Mouse (Mus musculus) lung, adult 2 months (tissue): ENCODE measurements at regions not wholly inside any gene's neighbourhood (a gene's known extent, or its start where the extent isn't known, plus 50 kb on each side); places are given as distances from the start of the nearest gene placed in this dataset.

Experiments
- CTCF ChIP-seq: fragments of 200-500 bp; IDR thresholded peaks from 2 replicates; pipeline ENCODE4 v1.5.1; 2011; ENCODE audit warnings: mild to moderate bottlenecking, low read length, control low read depth; ENCODE audit not compliant: insufficient read depth
- POLR2A ChIP-seq: fragments of 200-500 bp; IDR thresholded peaks from 2 replicates; pipeline ENCODE4 v1.6.1; 2011; ENCODE audit warnings: low read depth, mild to moderate bottlenecking, control low read depth, low read length, borderline replicate concordance; ENCODE audit errors: extremely low read depth

DNA sequence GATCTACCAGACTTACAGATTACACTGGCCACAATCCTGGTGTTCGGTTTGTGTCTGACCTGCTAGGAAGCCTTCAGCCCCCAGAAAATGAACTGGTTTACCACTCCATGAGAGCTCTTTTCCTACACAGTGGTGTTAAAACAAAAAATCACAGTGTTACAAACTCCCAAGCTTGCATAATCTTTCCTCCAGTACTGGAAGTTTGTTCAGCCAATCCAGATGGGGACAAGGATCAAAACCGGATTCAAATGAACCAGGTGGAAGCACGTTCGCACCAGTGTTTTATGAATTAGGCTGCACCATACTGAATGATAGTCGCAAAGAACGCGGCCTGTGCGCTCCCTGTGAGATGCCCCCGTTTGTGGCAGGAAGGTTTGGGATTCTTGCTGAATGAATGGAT is 63.4 kb upstream of the Cited2 start:
- TF ChIP-seq CTCF (no peak), POLR2A (no peak)
